Mouse (Mus musculus) heart, adult 2 months (tissue): ENCODE data around the gene Wfdc2.

Experiments
- CTCF ChIP-seq: fragments of 200-600 bp; IDR thresholded peaks from 2 replicates; pipeline ENCODE4 v1.8.1; 2022; ENCODE audit warnings: antibody characterized with exemption, mild to moderate bottlenecking, moderate library complexity
- EP300 ChIP-seq: fragments of 200-500 bp; IDR thresholded peaks from 2 replicates; pipeline ENCODE4 v1.6.1; 2011; ENCODE audit warnings: low read depth, low read length, control low read depth; ENCODE audit not compliant: insufficient read depth
- POLR2A ChIP-seq: fragments of 200-500 bp; IDR thresholded peaks from 2 replicates; pipeline ENCODE4 v1.6.1; 2011; ENCODE audit warnings: mild to moderate bottlenecking, low read depth, low read length, control low read depth; ENCODE audit not compliant: insufficient read depth

GRCm38 (mm10) chr2:164560106-164560505 is 2.1 kb upstream of the Wfdc2 start:
- TF ChIP-seq POLR2A: no peak
- TF ChIP-seq CTCF: no peak
- no peak for TF ChIP-seq EP300
